Mouse (Mus musculus): ENCODE data around the gene C1qtnf9. TPM values are rescaled to one million over a fixed set of nuclear protein-coding genes. Genes with fewer than 3 reads are reported as not detected.

The C1qtnf9 gene
- polyA plus RNA-seq, 1 experiment from 2014 or later: 0.17 TPM

- peak overlapping the region; percentile 19 for H3K4me2 ChIP-seq (replicated peaks)
- H3K9me3 ChIP-seq: no peaks in the 10 kb centered on the region
- H3K4me3 ChIP-seq: no peak overlapping the region
- H3K27ac ChIP-seq (replicated peaks): peak overlapping the region; percentile 78
- peaks cover 13% of the 10 kb centered on the region for H3K4me1 ChIP-seq
- WGBS: 14% methylated on average over 14 of the region's 14 CpGs
- no peaks in the 10 kb centered on the region for H3K27me3 ChIP-seq
- H3K9ac ChIP-seq (replicated peaks): 0 out of 2 replicates have a peak overlapping the region, but pooled peaks have one; percentile 0
- peaks cover 22% of the 10 kb centered on the region for H3K36me3 ChIP-seq
- peak; percentile 86 for ATAC-seq (replicated peaks)
Measured at GRCm38 (mm10) chr14:60752892-60753800, 14.8 kb upstream of the C1qtnf9 start.

DNA sequence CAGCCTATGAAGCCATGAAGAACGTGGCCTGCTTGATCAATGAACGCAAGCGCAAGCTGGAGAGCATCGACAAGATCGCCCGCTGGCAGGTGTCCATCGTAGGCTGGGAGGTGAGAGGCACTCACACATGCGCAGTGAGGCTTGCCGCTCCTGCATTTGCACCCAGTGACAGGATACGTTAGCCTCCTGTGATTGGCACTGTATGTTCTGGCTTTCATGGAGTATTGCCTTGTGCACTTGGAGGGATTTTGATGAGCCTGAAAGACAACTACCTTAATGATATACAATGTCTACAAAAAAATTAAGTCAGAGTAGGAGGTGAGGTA, 14.2 kb upstream of the C1qtnf9 start:
- WGBS: 16% methylated on average over 10 of the region's 10 CpGs
- Histone ChIP-seq H3K9ac (replicated peaks) (no peak overlapping the region), H3K4me2 (replicated peaks) (peak overlapping the region; percentile 19), H3K36me3 (peaks cover 22% of the 10 kb centered on the region), H3K27me3 (no peaks in the 10 kb centered on the region), H3K9me3 (no peaks in the 10 kb centered on the region), H3K4me1 (peaks cover 13% of the 10 kb centered on the region), H3K4me3 (no peak overlapping the region), H3K27ac (replicated peaks) (peak overlapping the region; percentile 78)
- ATAC-seq (replicated peaks): peak; percentile 59

DNA sequence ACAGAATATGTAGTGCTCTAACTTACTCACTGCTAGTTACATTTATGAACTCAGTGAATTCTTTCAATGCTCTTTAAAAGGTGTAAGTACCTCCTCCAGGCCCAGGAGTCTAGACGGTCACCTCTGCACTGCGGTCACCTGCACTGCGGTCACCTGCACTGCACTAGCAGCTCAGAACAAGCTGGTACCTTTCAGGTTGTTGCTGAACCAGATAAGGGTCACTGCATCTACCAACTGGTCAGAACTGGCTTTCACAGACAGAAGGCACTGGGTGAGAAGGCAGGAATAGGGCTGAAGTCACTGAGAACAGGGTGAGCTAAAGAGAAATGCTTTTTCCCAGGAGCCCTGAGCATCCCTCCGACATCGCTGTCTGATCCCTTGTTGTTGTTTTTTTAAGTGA, 13.3 kb upstream of the C1qtnf9 start:
- peaks cover 13% of the 10 kb centered on the region for H3K4me1 ChIP-seq
- H3K27me3 ChIP-seq: no peaks in the 10 kb centered on the region
- no peak overlapping the region for H3K4me3 ChIP-seq
- 95% methylated on average over 5 of the region's 5 CpGs for WGBS
- no peak overlapping the region for H3K9ac ChIP-seq (replicated peaks)
- peaks cover 24% of the 10 kb centered on the region for H3K36me3 ChIP-seq
- H3K4me2 ChIP-seq (replicated peaks): no peak overlapping the region
- H3K27ac ChIP-seq (replicated peaks): no peak overlapping the region
- ATAC-seq (replicated peaks): no peak
- H3K9me3 ChIP-seq: no peaks in the 10 kb centered on the region

DNA sequence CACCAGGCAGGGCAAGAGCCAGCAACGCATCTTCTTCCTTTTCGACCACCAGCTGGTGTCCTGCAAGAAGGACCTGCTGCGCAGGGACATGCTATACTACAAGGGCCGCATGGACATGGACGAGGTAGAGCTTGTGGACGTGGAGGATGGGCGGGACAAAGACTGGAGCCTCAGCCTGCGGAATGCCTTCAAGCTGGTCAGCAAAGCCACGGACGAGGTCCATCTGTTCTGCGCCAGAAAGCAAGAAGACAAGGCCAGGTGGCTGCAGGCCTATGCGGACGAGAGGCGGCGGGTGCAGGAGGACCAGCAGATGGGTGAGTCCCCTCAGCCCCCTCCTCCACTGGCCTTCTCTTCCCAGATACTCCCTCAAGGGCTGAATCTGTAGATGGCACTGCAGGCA, 11.7 kb upstream of the C1qtnf9 start:
- Histone ChIP-seq H3K9me3 (no peaks in the 10 kb centered on the region), H3K36me3 (peaks cover 24% of the 10 kb centered on the region), H3K4me3 (no peak overlapping the region), H3K4me1 (peaks cover 13% of the 10 kb centered on the region), H3K4me2 (replicated peaks) (no peak overlapping the region), H3K27ac (replicated peaks) (no peak overlapping the region), H3K9ac (replicated peaks) (no peak overlapping the region), H3K27me3 (no peaks in the 10 kb centered on the region)
- ATAC-seq (replicated peaks): no peak
- 95% methylated on average over 15 of the region's 15 CpGs for WGBS

GRCm38 (mm10) chr14:60757265-60757664, 10.7 kb upstream of the C1qtnf9 start:
- no peak for ATAC-seq (replicated peaks)
- Histone ChIP-seq H3K27ac (replicated peaks) (no peak overlapping the region), H3K27me3 (no peaks in the 10 kb centered on the region), H3K4me3 (no peak overlapping the region), H3K4me1 (peaks cover 13% of the 10 kb centered on the region), H3K9me3 (no peaks in the 10 kb centered on the region), H3K36me3 (peaks cover 30% of the 10 kb centered on the region), H3K9ac (replicated peaks) (no peak overlapping the region), H3K4me2 (replicated peaks) (no peak overlapping the region)
- WGBS: 96% methylated on average over 8 of the region's 8 CpGs

DNA sequence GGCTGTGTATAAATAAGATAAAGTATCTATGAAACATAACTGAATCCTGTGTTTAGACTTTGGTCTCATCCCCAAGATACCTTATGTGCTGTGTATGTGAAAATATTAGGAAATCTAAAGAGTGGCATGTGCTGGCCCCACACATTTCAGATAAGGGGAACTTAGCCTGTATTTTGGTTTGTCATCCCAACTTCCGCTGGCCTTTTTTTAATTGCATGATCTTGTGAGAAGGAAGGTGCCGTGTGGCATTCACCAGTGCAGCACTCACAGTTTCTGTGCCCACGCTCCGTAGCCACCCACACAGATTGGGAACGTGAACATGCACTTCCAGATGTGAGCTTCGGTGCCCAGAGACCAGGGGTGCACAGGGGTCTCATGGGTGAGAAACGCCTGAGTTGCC, 10.2 kb upstream of the C1qtnf9 start:
- no peak overlapping the region for H3K4me2 ChIP-seq (replicated peaks)
- no peak overlapping the region for H3K4me3 ChIP-seq
- ATAC-seq (replicated peaks): no peak
- H3K4me1 ChIP-seq: peaks cover 13% of the 10 kb centered on the region
- H3K27ac ChIP-seq (replicated peaks): no peak overlapping the region
- 96% methylated on average over 7 of the region's 7 CpGs for WGBS
- H3K36me3 ChIP-seq: peaks cover 30% of the 10 kb centered on the region
- H3K27me3 ChIP-seq: no peaks in the 10 kb centered on the region
- H3K9ac ChIP-seq (replicated peaks): no peak overlapping the region
- H3K9me3 ChIP-seq: no peaks in the 10 kb centered on the region

GRCm38 (mm10) chr14:60759097-60759496, 8.8 kb upstream of the C1qtnf9 start:
- no peaks in the 10 kb centered on the region for H3K9me3 ChIP-seq
- no peaks in the 10 kb centered on the region for H3K4me1 ChIP-seq
- H3K4me2 ChIP-seq (replicated peaks): no peak overlapping the region
- no peak for ATAC-seq (replicated peaks)
- no peak overlapping the region for H3K4me3 ChIP-seq
- H3K27ac ChIP-seq (replicated peaks): no peak overlapping the region
- 93% methylated on average over 8 of the region's 8 CpGs for WGBS
- no peak overlapping the region for H3K9ac ChIP-seq (replicated peaks)
- H3K36me3 ChIP-seq: peaks cover 30% of the 10 kb centered on the region
- no peaks in the 10 kb centered on the region for H3K27me3 ChIP-seq

GRCm38 (mm10) chr14:60761801-60762200, 6.1 kb upstream of the C1qtnf9 start:
- Histone ChIP-seq H3K36me3 (peaks cover 14% of the 10 kb centered on the region; the same call in 1 of the 2 replicates), H3K4me2 (replicated peaks) (no peak overlapping the region), H3K27ac (replicated peaks) (no peak overlapping the region), H3K4me3 (no peak overlapping the region), H3K9me3 (no peaks in the 10 kb centered on the region), H3K27me3 (no peaks in the 10 kb centered on the region), H3K9ac (replicated peaks) (no peak overlapping the region), H3K4me1 (no peaks in the 10 kb centered on the region)
- WGBS: 71% methylated on average over 10 of the region's 10 CpGs
- no peak for ATAC-seq (replicated peaks)

- no peak for ATAC-seq (replicated peaks)
- Histone ChIP-seq H3K36me3 (peaks cover 8% of the 10 kb centered on the region; the same call in 1 of the 2 replicates), H3K4me1 (no peaks in the 10 kb centered on the region), H3K27me3 (no peaks in the 10 kb centered on the region), H3K9ac (replicated peaks) (no peak overlapping the region), H3K27ac (replicated peaks) (no peak overlapping the region), H3K9me3 (no peaks in the 10 kb centered on the region), H3K4me2 (replicated peaks) (no peak overlapping the region), H3K4me3 (no peak overlapping the region)
- WGBS: 79% methylated on average over 7 of the region's 7 CpGs
Measured at GRCm38 (mm10) chr14:60762754-60763153, 5.2 kb upstream of the C1qtnf9 start.

- Histone ChIP-seq H3K4me1 (no peaks in the 10 kb centered on the region), H3K9me3 (no peaks in the 10 kb centered on the region), H3K27ac (replicated peaks) (no peak overlapping the region), H3K4me3 (no peak overlapping the region), H3K36me3 (peaks cover 8% of the 10 kb centered on the region; the same call in 1 of the 2 replicates), H3K27me3 (no peaks in the 10 kb centered on the region), H3K9ac (replicated peaks) (no peak overlapping the region), H3K4me2 (replicated peaks) (no peak overlapping the region)
- ATAC-seq (replicated peaks): no peak
- WGBS: 94% methylated on average over 5 of the region's 5 CpGs
Measured at GRCm38 (mm10) chr14:60763746-60764145, 4.2 kb upstream of the C1qtnf9 start.

GRCm38 (mm10) chr14:60764526-60764925, 3.4 kb upstream of the C1qtnf9 start:
- Histone ChIP-seq H3K9me3 (no peaks in the 10 kb centered on the region), H3K4me1 (no peaks in the 10 kb centered on the region), H3K27me3 (no peaks in the 10 kb centered on the region), H3K4me3 (no peak overlapping the region), H3K4me2 (replicated peaks) (no peak overlapping the region), H3K36me3 (peaks cover 7% of the 10 kb centered on the region; the same call in 1 of the 2 replicates), H3K9ac (replicated peaks) (no peak overlapping the region), H3K27ac (replicated peaks) (no peak overlapping the region)
- no peak for ATAC-seq (replicated peaks)
- WGBS: 81% methylated on average over 4 of the region's 4 CpGs

GRCm38 (mm10) chr14:60765025-60765424, 2.9 kb upstream of the C1qtnf9 start:
- no peaks in the 10 kb centered on the region for H3K4me1 ChIP-seq
- no peak overlapping the region for H3K27ac ChIP-seq (replicated peaks)
- no peak overlapping the region for H3K4me2 ChIP-seq (replicated peaks)
- peaks cover 5% of the 10 kb centered on the region; the same call in 1 of the 2 replicates for H3K36me3 ChIP-seq
- H3K9me3 ChIP-seq: no peaks in the 10 kb centered on the region
- H3K4me3 ChIP-seq: no peak overlapping the region
- ATAC-seq (replicated peaks): no peak
- 56% methylated on average over 2 of the region's 2 CpGs for WGBS
- H3K27me3 ChIP-seq: no peaks in the 10 kb centered on the region
- H3K9ac ChIP-seq (replicated peaks): no peak overlapping the region

GRCm38 (mm10) chr14:60769340-60769739, 1.4 kb downstream of the C1qtnf9 start:
- no peak overlapping the region for H3K4me2 ChIP-seq (replicated peaks)
- no peaks in the 10 kb centered on the region for H3K36me3 ChIP-seq
- H3K4me3 ChIP-seq: no peak overlapping the region
- no peak overlapping the region for H3K27ac ChIP-seq (replicated peaks)
- H3K4me1 ChIP-seq: no peaks in the 10 kb centered on the region
- 43% methylated on average over 6 of the region's 6 CpGs for WGBS
- no peak for ATAC-seq (replicated peaks)
- no peaks in the 10 kb centered on the region for H3K27me3 ChIP-seq
- no peak overlapping the region for H3K9ac ChIP-seq (replicated peaks)
- no peaks in the 10 kb centered on the region for H3K9me3 ChIP-seq

All from forebrain, embryonic 15.5 days (tissue).